Mouse (Mus musculus): ENCODE measurements around the gene Hoxd12.

DNA sequence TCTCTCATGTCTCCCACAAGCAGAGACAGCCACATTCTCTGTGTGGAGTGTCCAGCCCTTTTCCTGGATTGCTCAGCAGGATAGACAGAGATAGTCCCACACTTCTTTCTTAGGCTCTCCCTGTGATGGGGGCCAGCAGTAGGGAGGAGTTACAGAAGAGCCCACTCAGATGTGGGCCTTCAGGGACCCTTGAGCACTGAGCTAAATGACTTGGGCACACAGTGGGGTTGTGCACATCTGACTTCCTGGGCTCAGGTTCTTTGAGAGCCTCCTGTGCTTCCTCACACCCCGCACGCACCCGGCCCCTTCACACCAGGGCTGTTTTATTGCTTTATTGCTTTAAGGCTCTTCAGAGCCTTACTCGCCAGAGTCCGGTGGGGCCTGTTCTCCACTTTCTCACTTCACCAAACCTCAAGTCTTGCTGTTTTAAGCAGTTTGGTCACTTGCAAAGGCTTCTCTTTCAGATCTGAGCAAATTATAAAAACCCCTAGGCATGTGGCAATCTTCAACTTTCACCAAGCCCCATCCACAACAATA, 46.2 kb downstream of the Hoxd12 start:
- TF ChIP-seq CTCF (IDR thresholded peaks at IDR 0.05; ENCODE audit: extremely low read depth, insufficient read depth, low read length) = no peak
- no peak for TF ChIP-seq POLR2A (IDR thresholded peaks at IDR 0.05; ENCODE audit: extremely low read depth, insufficient read depth, low read length)

Measured in cortical plate, adult 2 months (tissue).